Mouse (Mus musculus): ENCODE measurements at regions not wholly inside any gene's neighbourhood (a gene's known extent, or its start where the extent isn't known, plus 50 kb on each side); places are given as distances from the start of the nearest gene placed in this dataset.

GRCm38 (mm10) chr3:38082386-38082785 is 358.1 kb upstream of the Gm5148 start:
- TF ChIP-seq POLR2A (IDR thresholded peaks at IDR 0.05; ENCODE audit: low read depth, low read length) (no peak), CTCF (IDR thresholded peaks at IDR 0.05; ENCODE audit: extremely low read depth, insufficient read length, insufficient replicate concordance, low read depth, low read length) (no peak)
